Mouse (Mus musculus): ENCODE data around the gene Ubxn11. TPM values are rescaled to one million over a fixed set of nuclear protein-coding genes. Genes with fewer than 3 reads are reported as not detected.

Ubxn11 gene
- polyA plus RNA-seq (2017; shearing (Covaris generic)): 48.4 TPM

GRCm38 (mm10) chr4:134101979-134102741 lies at the start of gene Ubxn11:
Ubxn11 (plus strand) TSS chr4:134102570.

GRCm38 (mm10) chr4:134053538-134053937 lies 48.8 kb upstream of the Ubxn11 start, which contains the start of gene Zfp683:
Zfp683 (plus strand) TSS chr4:134053838.

DNA sequence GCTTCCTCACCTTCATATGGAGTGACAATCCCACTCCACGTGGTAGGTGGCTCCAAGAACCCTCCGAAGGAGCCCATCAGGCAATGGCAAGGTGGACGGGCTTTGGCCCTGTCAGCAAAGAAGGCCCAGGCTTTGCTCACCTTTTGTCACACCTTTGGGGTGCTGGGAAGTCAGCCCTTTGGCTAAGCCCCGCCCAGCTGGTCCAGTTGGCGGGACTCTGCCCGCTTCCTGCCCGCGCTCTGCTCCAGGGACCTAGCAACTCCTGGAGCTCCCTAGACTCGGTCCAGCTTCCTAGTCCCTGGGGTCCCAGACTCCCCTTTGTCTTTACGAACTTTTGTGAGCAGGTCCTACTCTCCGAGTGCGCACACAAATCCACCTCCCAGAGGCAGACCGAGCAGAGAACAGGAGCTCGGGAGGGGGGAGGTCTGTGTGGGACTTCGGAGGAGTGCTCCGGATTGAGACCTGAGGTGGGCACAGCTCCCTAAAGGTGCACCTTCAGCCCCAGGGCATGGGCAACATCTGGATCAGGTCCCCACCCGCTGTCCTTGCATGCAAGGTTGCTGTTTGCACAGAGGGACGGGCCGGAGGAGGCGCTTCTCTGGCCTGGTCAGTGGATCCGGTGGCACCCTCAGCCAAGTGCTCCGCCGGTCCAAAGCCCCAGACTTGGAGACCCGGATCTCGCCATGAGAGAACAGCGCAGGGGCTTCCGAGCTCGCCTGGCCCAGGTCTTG lies 42.1 kb upstream of the Ubxn11 start, which contains the start of gene Crybg2:
Gene Crybg2 (plus strand): TSS at position 681 of the 731 bp plus-strand sequence.

DNA sequence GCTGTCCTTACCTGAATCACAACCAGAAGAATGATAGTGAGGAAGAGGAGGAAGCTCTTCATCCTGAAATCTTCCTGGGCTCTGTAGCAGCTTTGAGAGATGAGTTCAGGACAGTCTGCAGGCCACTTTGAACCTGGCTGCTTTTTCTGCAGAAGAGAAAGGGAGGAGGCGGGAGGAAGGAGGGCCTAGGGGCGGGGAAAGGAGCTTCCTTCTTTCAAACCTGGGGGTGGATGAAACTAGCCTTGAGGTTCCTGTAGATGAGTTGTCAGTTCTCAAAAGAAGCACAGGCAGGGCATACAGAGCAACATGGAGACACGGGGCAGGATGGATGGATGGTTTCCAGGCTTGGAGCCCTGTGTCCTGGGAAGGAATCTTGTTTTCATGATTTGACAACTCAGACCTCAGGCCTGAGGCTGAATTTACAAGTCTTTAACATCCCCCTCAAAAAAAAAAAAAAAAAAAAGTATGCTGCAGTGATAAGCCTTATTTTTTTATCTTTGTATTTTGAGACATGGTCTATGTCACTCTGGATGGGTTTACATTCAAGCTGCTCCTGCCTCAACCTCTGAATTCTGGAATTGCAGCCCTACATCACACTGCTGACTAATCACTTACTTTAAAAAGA lies 7.3 kb upstream of the Ubxn11 start, which contains the start of gene Cd52:
Gene Cd52 (minus strand): TSS at position 160 of the 625 bp plus-strand sequence.

GRCm38 (mm10) chr4:134128221-134128982 lies 26.0 kb downstream of the Ubxn11 start, which contains the start of gene Sh3bgrl3:
Sh3bgrl3 (minus strand) TSS chr4:134128789.

Other genes with a start within 250 kb of the Ubxn11 start
- 297 TPM for gene Rps6ka1, start 214.8 kb upstream of the Ubxn11 start, polyA plus RNA-seq (2017; shearing (Covaris generic))
- gene Hmgn2, start 133.9 kb upstream of the Ubxn11 start, polyA plus RNA-seq (2017; shearing (Covaris generic)): 425 TPM
- gene Dhdds, start 101.7 kb upstream of the Ubxn11 start, polyA plus RNA-seq (2017; shearing (Covaris generic)): 39.1 TPM
- not detected for gene Lin28a, start 83.7 kb upstream of the Ubxn11 start, polyA plus RNA-seq (2017; shearing (Covaris generic))
- gene Zfp683, start 48.7 kb upstream of the Ubxn11 start, polyA plus RNA-seq (2017; shearing (Covaris generic)): 2.5 TPM
- 18.3 TPM for gene Crybg2, start 41.8 kb upstream of the Ubxn11 start, polyA plus RNA-seq (2017; shearing (Covaris generic))
- gene Cd52, start 7.5 kb upstream of the Ubxn11 start, polyA plus RNA-seq (2017; shearing (Covaris generic)): 2,675 TPM
- gene Sh3bgrl3, start 26.2 kb downstream of the Ubxn11 start, polyA plus RNA-seq (2017; shearing (Covaris generic)): 1,409 TPM
- 89.6 TPM for gene Cep85, start 84.5 kb downstream of the Ubxn11 start, polyA plus RNA-seq (2017; shearing (Covaris generic))
- not detected for gene Gm7534, start 100.4 kb downstream of the Ubxn11 start, polyA plus RNA-seq (2017; shearing (Covaris generic))
- not detected for gene Catsper4, start 124.8 kb downstream of the Ubxn11 start, polyA plus RNA-seq (2017; shearing (Covaris generic))
- not detected for gene Cnksr1, start 135.8 kb downstream of the Ubxn11 start, polyA plus RNA-seq (2017; shearing (Covaris generic))
- gene E130218I03Rik, start 141.1 kb downstream of the Ubxn11 start, polyA plus RNA-seq (2017; shearing (Covaris generic)): 9.3 TPM
- gene Zfp593, start 143.0 kb downstream of the Ubxn11 start, polyA plus RNA-seq (2017; shearing (Covaris generic)): 15.7 TPM
- gene Gm30191, start 144.4 kb downstream of the Ubxn11 start, polyA plus RNA-seq (2017; shearing (Covaris generic)): not detected
- gene Grrp1, start 151.5 kb downstream of the Ubxn11 start, polyA plus RNA-seq (2017; shearing (Covaris generic)): not detected
- 27.9 TPM for gene Pdik1l, start 185.3 kb downstream of the Ubxn11 start, polyA plus RNA-seq (2017; shearing (Covaris generic))
- gene Trim63, start 212.6 kb downstream of the Ubxn11 start, polyA plus RNA-seq (2017; shearing (Covaris generic)): not detected
- 1.1 TPM for gene Slc30a2, start 240.6 kb downstream of the Ubxn11 start, polyA plus RNA-seq (2017; shearing (Covaris generic))